Mouse (Mus musculus): Measurements from ENCODE around the gene Usp49. TPM values are rescaled to one million over a fixed set of nuclear protein-coding genes. Genes with fewer than 3 reads are reported as not detected.

The Usp49 gene
- polyA plus RNA-seq, 1 experiment = 4.6 TPM

GRCm38 (mm10) chr17:47703556-47703955 is 73.1 kb downstream of the Usp49 start:
- no peak for TF ChIP-seq CTCF (IDR thresholded peaks at IDR 0.05; ENCODE audit: extremely low read depth, insufficient read length, insufficient replicate concordance, low read depth, low read length)
- no peak for TF ChIP-seq POLR2A (IDR thresholded peaks at IDR 0.05; ENCODE audit: low read depth, low read length)
- no peak overlapping the region for H3K27ac ChIP-seq (ENCODE audit: insufficient read depth, low read depth, low read length)
- H3K4me3 ChIP-seq (ENCODE audit: low read depth, low read length) = no peak overlapping the region
- WGBS = 74% methylated on average over 20 of the region's 20 CpGs
- H3K27me3 ChIP-seq (ENCODE audit: control insufficient read depth, insufficient read depth, low read length) = no peaks in the 10 kb centered on the region
- peaks cover 4% of the 10 kb centered on the region; the same call in 1 of the 2 replicates for H3K36me3 ChIP-seq (ENCODE audit: control insufficient read depth, insufficient read depth, low read length)
- peaks cover 7% of the 10 kb centered on the region; the same call in 1 of the 2 replicates for H3K4me1 ChIP-seq (ENCODE audit: control insufficient read depth, insufficient read depth, insufficient read length, low read length)

GRCm38 (mm10) chr17:47704692-47705091 is 74.2 kb downstream of the Usp49 start:
- H3K4me3 ChIP-seq (ENCODE audit: low read depth, low read length) = no peak overlapping the region
- WGBS = 90% methylated on average over 4 of the region's 4 CpGs
- H3K27me3 ChIP-seq (ENCODE audit: control insufficient read depth, insufficient read depth, low read length) = no peaks in the 10 kb centered on the region
- TF ChIP-seq CTCF (IDR thresholded peaks at IDR 0.05; ENCODE audit: extremely low read depth, insufficient read length, insufficient replicate concordance, low read depth, low read length) (no peak), POLR2A (IDR thresholded peaks at IDR 0.05; ENCODE audit: low read depth, low read length) (no peak)
- no peak overlapping the region for H3K27ac ChIP-seq (ENCODE audit: insufficient read depth, low read depth, low read length)
- H3K36me3 ChIP-seq (ENCODE audit: control insufficient read depth, insufficient read depth, low read length) = peaks cover 2% of the 10 kb centered on the region; the same call in 1 of the 2 replicates
- peaks cover 7% of the 10 kb centered on the region; the same call in 1 of the 2 replicates for H3K4me1 ChIP-seq (ENCODE audit: control insufficient read depth, insufficient read depth, insufficient read length, low read length)

- peaks cover 2% of the 10 kb centered on the region; the same call in 1 of the 2 replicates for H3K36me3 ChIP-seq (ENCODE audit: control insufficient read depth, insufficient read depth, low read length)
- no peak overlapping the region for H3K4me3 ChIP-seq (ENCODE audit: low read depth, low read length)
- 88% methylated on average over 1 of the region's 1 CpGs for WGBS
- no peaks in the 10 kb centered on the region for H3K27me3 ChIP-seq (ENCODE audit: control insufficient read depth, insufficient read depth, low read length)
- TF ChIP-seq POLR2A (IDR thresholded peaks at IDR 0.05; ENCODE audit: low read depth, low read length) (no peak), CTCF (IDR thresholded peaks at IDR 0.05; ENCODE audit: extremely low read depth, insufficient read length, insufficient replicate concordance, low read depth, low read length) (no peak)
- H3K27ac ChIP-seq (ENCODE audit: insufficient read depth, low read depth, low read length) = no peak overlapping the region
- peaks cover 10% of the 10 kb centered on the region; the same call in 1 of the 2 replicates for H3K4me1 ChIP-seq (ENCODE audit: control insufficient read depth, insufficient read depth, insufficient read length, low read length)
Observed at GRCm38 (mm10) chr17:47706196-47706595, 75.7 kb downstream of the Usp49 start.

- no peak overlapping the region for H3K27ac ChIP-seq (ENCODE audit: insufficient read depth, low read depth, low read length)
- no peak overlapping the region for H3K4me3 ChIP-seq (ENCODE audit: low read depth, low read length)
- WGBS = 74% methylated on average over 3 of the region's 3 CpGs
- H3K36me3 ChIP-seq (ENCODE audit: control insufficient read depth, insufficient read depth, low read length) = no peaks in the 10 kb centered on the region
- H3K4me1 ChIP-seq (ENCODE audit: control insufficient read depth, insufficient read depth, insufficient read length, low read length) = peaks cover 13% of the 10 kb centered on the region; the same call in 1 of the 2 replicates
- H3K27me3 ChIP-seq (ENCODE audit: control insufficient read depth, insufficient read depth, low read length) = no peaks in the 10 kb centered on the region
- no peak for TF ChIP-seq POLR2A (IDR thresholded peaks at IDR 0.05; ENCODE audit: low read depth, low read length)
- no peak for TF ChIP-seq CTCF (IDR thresholded peaks at IDR 0.05; ENCODE audit: extremely low read depth, insufficient read length, insufficient replicate concordance, low read depth, low read length)
Observed at GRCm38 (mm10) chr17:47707961-47708360, 77.5 kb downstream of the Usp49 start.

GRCm38 (mm10) chr17:47708972-47709371 is 78.5 kb downstream of the Usp49 start:
- Histone ChIP-seq H3K27ac (ENCODE audit: insufficient read depth, low read depth, low read length) (no peak overlapping the region), H3K4me1 (ENCODE audit: control insufficient read depth, insufficient read depth, insufficient read length, low read length) (peaks cover 13% of the 10 kb centered on the region; the same call in 1 of the 2 replicates), H3K36me3 (ENCODE audit: control insufficient read depth, insufficient read depth, low read length) (no peaks in the 10 kb centered on the region), H3K27me3 (ENCODE audit: control insufficient read depth, insufficient read depth, low read length) (no peaks in the 10 kb centered on the region), H3K4me3 (ENCODE audit: low read depth, low read length) (no peak overlapping the region)
- no peak for TF ChIP-seq POLR2A (IDR thresholded peaks at IDR 0.05; ENCODE audit: low read depth, low read length)
- TF ChIP-seq CTCF (IDR thresholded peaks at IDR 0.05; ENCODE audit: extremely low read depth, insufficient read length, insufficient replicate concordance, low read depth, low read length) = no peak
- 42% methylated on average over 4 of the region's 4 CpGs for WGBS

- no peak overlapping the region for H3K4me3 ChIP-seq (ENCODE audit: low read depth, low read length)
- H3K4me1 ChIP-seq (ENCODE audit: control insufficient read depth, insufficient read depth, insufficient read length, low read length) = peaks cover 13% of the 10 kb centered on the region; the same call in 1 of the 2 replicates
- H3K36me3 ChIP-seq (ENCODE audit: control insufficient read depth, insufficient read depth, low read length) = no peaks in the 10 kb centered on the region
- WGBS = 49% methylated on average over 3 of the region's 3 CpGs
- TF ChIP-seq POLR2A (IDR thresholded peaks at IDR 0.05; ENCODE audit: low read depth, low read length) (no peak), CTCF (IDR thresholded peaks at IDR 0.05; ENCODE audit: extremely low read depth, insufficient read length, insufficient replicate concordance, low read depth, low read length) (no peak)
- no peaks in the 10 kb centered on the region for H3K27me3 ChIP-seq (ENCODE audit: control insufficient read depth, insufficient read depth, low read length)
- H3K27ac ChIP-seq (ENCODE audit: insufficient read depth, low read depth, low read length) = no peak overlapping the region
Observed at GRCm38 (mm10) chr17:47710036-47710435, 79.5 kb downstream of the Usp49 start.

- TF ChIP-seq CTCF (IDR thresholded peaks at IDR 0.05; ENCODE audit: extremely low read depth, insufficient read length, insufficient replicate concordance, low read depth, low read length) = no peak
- TF ChIP-seq POLR2A (IDR thresholded peaks at IDR 0.05; ENCODE audit: low read depth, low read length) = no peak
- peaks cover 13% of the 10 kb centered on the region; the same call in 1 of the 2 replicates for H3K4me1 ChIP-seq (ENCODE audit: control insufficient read depth, insufficient read depth, insufficient read length, low read length)
- 21% methylated on average over 6 of the region's 6 CpGs for WGBS
- H3K4me3 ChIP-seq (ENCODE audit: low read depth, low read length) = no peak overlapping the region
- no peaks in the 10 kb centered on the region for H3K36me3 ChIP-seq (ENCODE audit: control insufficient read depth, insufficient read depth, low read length)
- H3K27ac ChIP-seq (ENCODE audit: insufficient read depth, low read depth, low read length) = no peak overlapping the region
- H3K27me3 ChIP-seq (ENCODE audit: control insufficient read depth, insufficient read depth, low read length) = no peaks in the 10 kb centered on the region
Observed at GRCm38 (mm10) chr17:47711883-47712282, 81.4 kb downstream of the Usp49 start.

Data from small intestine, adult 2 months (tissue).